Mouse (Mus musculus) stomach, postnatal 0 days (tissue): ENCODE results near the gene Ankrd44.

Experiments used
- CTCF ChIP-seq: IDR thresholded peaks from 2 replicates; pipeline ENCODE4 v1.5.1; 2016; ENCODE audit warnings: antibody characterized with exemption, low read depth, mild to moderate bottlenecking, moderate library complexity
- EP300 ChIP-seq: optimal IDR thresholded peaks from 2 replicates; pipeline ENCODE3; 2016; ENCODE audit warnings: antibody characterized with exemption

DNA sequence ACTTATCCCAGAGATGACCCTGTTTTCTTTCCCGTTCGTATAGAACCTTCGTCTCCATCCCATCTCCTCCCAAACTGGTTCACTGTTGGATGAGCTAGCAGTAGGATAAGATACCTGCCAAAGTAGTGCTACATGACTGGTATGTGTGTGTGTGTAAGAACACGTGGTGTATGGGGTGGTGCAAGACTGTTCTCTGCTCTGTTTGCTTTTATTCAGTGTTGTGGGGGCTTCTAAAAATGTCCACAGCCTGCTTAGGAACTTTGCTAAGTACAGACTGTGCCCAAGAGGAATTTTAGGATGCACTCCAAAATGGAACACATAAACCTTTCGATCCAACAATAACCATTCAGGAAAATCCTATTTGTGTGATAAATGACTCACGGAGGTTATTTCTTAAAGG lies 209.3 kb downstream of the Ankrd44 start:
- no peak for TF ChIP-seq CTCF
- no peak for TF ChIP-seq EP300
